Mouse (Mus musculus) lung, adult 2 months (tissue): ENCODE measurements at regions not wholly inside any gene's neighbourhood (a gene's known extent, or its start where the extent isn't known, plus 50 kb on each side); places are given as distances from the start of the nearest gene placed in this dataset.

ENCODE experiments used
- CTCF ChIP-seq: fragments of 200-500 bp; IDR thresholded peaks from 2 replicates; pipeline ENCODE4 v1.5.1; 2011; ENCODE audit warnings: mild to moderate bottlenecking, low read length, control low read depth; ENCODE audit not compliant: insufficient read depth
- POLR2A ChIP-seq: fragments of 200-500 bp; IDR thresholded peaks from 2 replicates; pipeline ENCODE4 v1.6.1; 2011; ENCODE audit warnings: low read depth, mild to moderate bottlenecking, control low read depth, low read length, borderline replicate concordance; ENCODE audit errors: extremely low read depth

- TF ChIP-seq CTCF (no peak), POLR2A (no peak)
These were observed 692.6 kb upstream of the Adgra3 start for GRCm38 (mm10) chr5:50751358-50751757.
